Mouse (Mus musculus) small intestine, adult 2 months (tissue): Measurements from ENCODE around the gene Gpsm1. TPM values are rescaled to one million over a fixed set of nuclear protein-coding genes. Genes with fewer than 3 reads are reported as not detected.

ENCODE experiments used
- H3K27ac ChIP-seq: fragments of 200-500 bp; 2 replicates; pipeline ENCODE4 v1.5.1; 2012; ENCODE audit warnings: low read depth, low read length, control low read depth, inconsistent platforms; ENCODE audit not compliant: insufficient read depth
- H3K27me3 ChIP-seq: fragments of 200-500 bp; 2 replicates; pipeline ENCODE4 v1.6.1; 2012; ENCODE audit warnings: mild to moderate bottlenecking, moderate library complexity, low read length, inconsistent platforms; ENCODE audit not compliant: control insufficient read depth, insufficient read depth
- H3K36me3 ChIP-seq: fragments of 200-500 bp; 2 replicates; pipeline ENCODE4 v1.6.1; 2012; ENCODE audit warnings: mild to moderate bottlenecking, low read length, control low read depth, inconsistent platforms; ENCODE audit not compliant: control insufficient read depth, insufficient read depth
- H3K4me1 ChIP-seq: fragments of 200-500 bp; 2 replicates; pipeline ENCODE4 v1.6.1; 2012; ENCODE audit warnings: low read length, inconsistent platforms, mixed read lengths; ENCODE audit not compliant: control insufficient read depth, insufficient read depth, insufficient read length
- H3K4me3 ChIP-seq: fragments of 200-500 bp; 2 replicates; pipeline ENCODE4 v1.5.1; 2012; ENCODE audit warnings: low read depth, mild to moderate bottlenecking, control low read depth, inconsistent platforms, low read length, moderate library complexity
- CTCF ChIP-seq: fragments of 200-500 bp; IDR thresholded peaks from 2 replicates; pipeline ENCODE4 v1.5.1; 2012; ENCODE audit warnings: low read depth, mild to moderate bottlenecking, control low read depth, inconsistent platforms, low read length, moderate library complexity, mixed read lengths; ENCODE audit not compliant: insufficient replicate concordance, insufficient read length; ENCODE audit errors: extremely low read depth
- POLR2A ChIP-seq: fragments of 200-500 bp; IDR thresholded peaks from 2 replicates; pipeline ENCODE4 v1.6.1; 2012; ENCODE audit warnings: low read depth, mild to moderate bottlenecking, control low read depth, inconsistent platforms, low read length, moderate library complexity
- WGBS: fragments of 180-500 bp; shearing (Covaris S2); methylation state at CpG from one replicate; pipeline ENCODE4 v1.1.7; 2018; 5-methylcytosine and 5-hydroxymethylcytosine counted together
- polyA plus RNA-seq: library from polyadenylated mRNA; depleted of rRNA; stranded (reverse); fragments of >200 nt; gene quantifications from 2 replicates; pipeline ENCODE4 v1.2.3, GENCODE M21; 2012

Gpsm1 gene
- polyA plus RNA-seq, 1 experiment: 7.1 TPM

DNA sequence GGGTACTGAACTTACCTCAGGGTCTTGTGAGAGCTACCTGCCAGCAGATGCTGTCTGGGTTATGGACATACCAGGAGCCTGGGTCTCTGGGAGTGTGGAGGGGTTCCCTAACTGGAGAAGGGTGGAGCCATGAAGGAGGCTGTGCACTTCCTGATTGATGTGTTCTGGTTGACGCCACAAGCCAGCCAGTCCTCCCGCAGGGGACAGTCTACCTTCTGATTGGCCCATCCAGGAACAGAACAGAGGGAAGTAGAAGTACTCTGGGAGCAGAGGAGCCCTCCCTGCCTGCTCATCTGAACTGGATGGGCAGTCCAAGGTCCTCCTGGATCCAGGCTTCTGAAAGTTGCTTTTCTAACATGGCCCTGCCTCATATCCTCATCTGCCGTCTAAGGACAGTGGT lies 45.5 kb downstream of the Gpsm1 start, which contains the start of gene Card9:
TSS of gene Card9 (minus strand) at position 147 of the 400 bp plus-strand sequence.
- no peak within 1 kb of the TSS for H3K27ac ChIP-seq
- H3K36me3 ChIP-seq: peaks cover 6% of the 10 kb centered on the region; the same call in 1 of the 2 replicates
- no peaks in the 10 kb centered on the region for H3K27me3 ChIP-seq
- peak within 1 kb of the TSS; percentile 32 for H3K4me3 ChIP-seq
- TF ChIP-seq POLR2A (no peak), CTCF (no peak)
- WGBS: 26% methylated on average over 3 of the region's 3 CpGs
- H3K4me1 ChIP-seq: peaks cover 11% of the 10 kb centered on the region

DNA sequence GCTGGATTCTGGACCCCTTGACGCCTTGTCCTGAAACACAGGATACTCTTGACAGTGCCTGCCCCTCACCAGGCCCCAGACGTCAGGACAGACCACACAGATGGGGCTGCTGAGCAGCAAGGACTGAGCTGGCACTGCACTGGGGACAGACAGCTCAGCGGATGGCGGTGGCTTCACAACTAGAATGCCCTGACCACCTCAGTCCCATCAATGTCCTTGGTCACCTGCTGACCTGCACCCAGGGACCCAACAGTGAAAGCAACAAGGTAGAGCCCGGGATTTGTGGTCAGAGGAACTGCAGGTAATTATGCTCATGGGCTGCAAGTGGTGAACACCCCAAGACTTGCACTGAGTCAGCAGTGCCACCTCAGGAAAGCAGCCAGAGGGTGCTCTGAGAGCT lies 47.7 kb downstream of the Gpsm1 start:
- peaks cover 11% of the 10 kb centered on the region for H3K4me1 ChIP-seq
- H3K27me3 ChIP-seq: no peaks in the 10 kb centered on the region
- H3K27ac ChIP-seq: no peak overlapping the region
- no peak for TF ChIP-seq CTCF
- TF ChIP-seq POLR2A: no peak
- whole genome bisulfite sequencing: 92% methylated on average over 5 of the region's 5 CpGs
- peaks cover 23% of the 10 kb centered on the region for H3K36me3 ChIP-seq
- H3K4me3 ChIP-seq: no peak overlapping the region

DNA sequence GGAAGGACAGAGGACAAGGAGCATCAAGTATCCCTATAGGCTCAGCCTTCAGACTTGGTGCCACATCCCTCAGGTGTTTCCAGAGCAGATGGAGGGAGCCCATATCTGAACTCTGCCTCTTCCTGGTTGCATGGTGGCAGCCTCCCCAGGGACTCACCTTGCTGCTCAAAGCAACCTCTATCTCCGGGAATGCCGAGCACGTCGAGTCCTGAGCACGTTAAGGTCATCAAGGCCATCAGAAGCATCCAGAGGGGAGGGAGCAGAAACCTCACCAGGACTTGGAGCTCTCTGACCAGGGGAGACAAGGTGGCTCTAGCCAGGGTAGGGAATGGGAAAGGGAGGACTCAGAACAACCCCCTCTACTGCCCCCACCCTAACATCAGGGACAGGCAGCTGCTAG lies 48.2 kb downstream of the Gpsm1 start:
- WGBS: 81% methylated on average over 5 of the region's 5 CpGs
- no peak for TF ChIP-seq POLR2A
- TF ChIP-seq CTCF: no peak

DNA sequence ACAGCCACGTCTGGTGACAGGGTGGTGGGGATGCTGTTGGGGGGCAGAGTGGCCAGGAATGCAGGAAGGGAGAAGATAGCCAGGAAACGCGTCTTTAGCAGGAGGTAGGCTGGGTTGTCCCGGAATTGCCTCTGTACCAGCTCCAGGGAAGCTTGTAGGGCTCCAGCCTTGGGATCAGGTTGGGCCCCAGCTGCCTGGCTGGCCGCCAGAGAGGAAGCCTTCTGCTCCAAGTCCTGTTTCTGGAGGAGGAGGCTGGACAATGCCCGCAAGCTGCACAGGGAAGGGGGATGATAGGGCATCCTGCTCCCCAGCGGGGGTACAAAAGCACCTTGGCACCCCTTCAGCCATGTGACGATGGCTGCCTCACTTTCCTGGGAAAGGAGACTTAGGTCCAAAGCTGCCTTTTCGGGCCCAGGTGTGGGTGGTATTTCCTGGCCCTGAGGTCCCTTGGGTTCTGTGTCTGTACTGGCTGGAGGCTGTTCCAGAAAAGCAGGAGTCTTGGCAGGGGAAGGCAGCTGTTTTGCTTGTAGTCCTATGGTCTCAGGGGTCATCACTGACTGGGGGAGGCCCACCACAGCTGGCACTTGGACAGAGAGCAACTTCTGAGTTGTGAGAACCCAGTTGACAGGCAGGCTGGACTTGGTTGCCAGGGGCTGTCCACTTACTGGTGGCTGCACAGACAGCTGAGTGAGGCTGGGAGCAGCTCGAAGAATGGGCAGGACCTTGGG lies 49.6 kb downstream of the Gpsm1 start:
- H3K4me1 ChIP-seq: peaks cover under 1% of the 10 kb centered on the region
- no peak overlapping the region for H3K27ac ChIP-seq
- TF ChIP-seq CTCF: no peak
- TF ChIP-seq POLR2A: no peak
- H3K36me3 ChIP-seq: peaks cover 39% of the 10 kb centered on the region
- no peak overlapping the region for H3K4me3 ChIP-seq
- H3K27me3 ChIP-seq: no peaks in the 10 kb centered on the region
- WGBS: 36% methylated on average over 10 of the region's 10 CpGs

More for the DNA sequence above, 48.2 kb downstream of the Gpsm1 start:
- Histone ChIP-seq H3K4me3 (no peak overlapping the region), H3K27ac (no peak overlapping the region), H3K36me3 (peaks cover 27% of the 10 kb centered on the region), H3K4me1 (peaks cover 11% of the 10 kb centered on the region), H3K27me3 (no peaks in the 10 kb centered on the region)

DNA sequence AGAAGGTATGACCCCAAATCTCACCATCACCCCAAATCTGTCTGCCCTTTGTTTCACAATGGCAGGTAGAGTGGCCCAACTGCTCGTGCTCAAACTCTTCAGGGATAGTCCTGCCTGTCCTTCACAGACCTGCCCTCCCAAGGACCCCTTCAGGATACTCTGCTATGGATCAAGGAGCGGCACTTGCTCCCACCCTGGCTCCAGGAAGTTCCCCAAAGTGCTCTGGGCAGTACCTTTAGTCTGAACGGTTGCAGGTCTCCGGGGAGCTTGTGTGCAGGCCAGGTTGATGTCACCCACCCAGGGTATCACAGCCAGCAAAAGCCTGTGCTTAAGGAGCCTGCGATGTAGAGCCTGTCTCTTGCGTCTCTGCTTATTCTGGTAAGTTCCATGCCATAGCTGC lies 52.6 kb downstream of the Gpsm1 start:
- H3K36me3 ChIP-seq: peaks cover 54% of the 10 kb centered on the region
- 92% methylated on average over 6 of the region's 6 CpGs for WGBS
- no peaks in the 10 kb centered on the region for H3K27me3 ChIP-seq
- no peak overlapping the region for H3K4me3 ChIP-seq
- TF ChIP-seq POLR2A: no peak
- no peak overlapping the region for H3K27ac ChIP-seq
- no peaks in the 10 kb centered on the region; the same call in 1 of the 2 replicates for H3K4me1 ChIP-seq

DNA sequence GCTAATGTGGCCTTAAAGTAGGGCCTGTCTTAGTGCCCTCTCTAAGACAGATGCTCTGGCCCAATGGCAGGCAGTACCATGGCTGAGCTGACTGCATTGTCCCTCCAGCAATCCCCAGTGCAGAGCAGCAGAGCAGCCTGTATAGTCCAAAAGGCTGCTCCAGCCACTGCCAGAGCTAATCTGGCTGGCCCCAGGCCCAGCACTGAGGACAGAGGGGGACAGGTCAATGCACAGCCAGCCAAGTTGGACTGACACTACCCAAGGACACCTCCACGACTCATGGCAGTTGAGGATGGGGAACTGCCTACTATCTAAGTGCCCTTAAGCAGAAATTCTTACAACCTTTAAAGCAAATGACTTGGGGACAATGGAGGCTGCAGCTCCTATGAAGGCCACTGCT lies 53.3 kb downstream of the Gpsm1 start:
- TF ChIP-seq CTCF: no peak
- no peak for TF ChIP-seq POLR2A
- WGBS: 65% methylated on average over 1 of the region's 1 CpGs
- no peaks in the 10 kb centered on the region; the same call in 1 of the 2 replicates for H3K4me1 ChIP-seq
- peaks cover 60% of the 10 kb centered on the region for H3K36me3 ChIP-seq
- H3K27me3 ChIP-seq: no peaks in the 10 kb centered on the region
- H3K4me3 ChIP-seq: no peak overlapping the region
- H3K27ac ChIP-seq: no peak overlapping the region

DNA sequence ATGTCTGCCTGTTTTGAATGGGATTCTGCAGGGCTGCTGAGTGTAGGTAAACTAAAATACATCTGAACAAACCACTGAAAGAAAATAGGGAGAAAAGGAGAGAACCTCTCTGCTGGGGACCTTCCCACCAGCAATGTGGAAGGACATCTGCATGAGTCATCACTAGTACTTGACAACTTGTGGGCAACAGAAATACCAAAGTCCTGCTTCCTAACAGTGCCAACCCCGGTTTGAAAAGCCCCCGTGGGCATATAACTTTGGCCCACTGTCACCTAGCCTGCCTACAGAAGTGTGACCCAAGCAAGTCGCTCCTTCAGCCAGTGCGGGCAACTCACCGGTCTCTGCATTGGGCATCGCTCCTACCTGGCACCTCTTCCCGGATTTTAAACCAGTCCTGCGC lies 57.1 kb downstream of the Gpsm1 start:
- H3K27ac ChIP-seq: no peak overlapping the region
- WGBS: 95% methylated on average over 8 of the region's 8 CpGs
- H3K36me3 ChIP-seq: peaks cover 70% of the 10 kb centered on the region
- H3K27me3 ChIP-seq: no peaks in the 10 kb centered on the region
- H3K4me3 ChIP-seq: no peak overlapping the region
- H3K4me1 ChIP-seq: no peaks in the 10 kb centered on the region
- TF ChIP-seq POLR2A: no peak
- no peak for TF ChIP-seq CTCF
